Mouse (Mus musculus) liver, embryonic 16.5 days (tissue): ENCODE data around the gene Gtpbp8. TPM values are rescaled to one million over a fixed set of nuclear protein-coding genes. Genes with fewer than 3 reads are reported as not detected.

Source experiments
- ATAC-seq: fragments of 200-750 bp; cut with Nextera tagmentation; 2 replicates; pipeline ENCODE4 v1.8.0; 2017; ENCODE audit warnings: low read depth, mild to moderate bottlenecking, moderate number of reproducible peaks, moderate library complexity
- H3K27ac ChIP-seq: fragments of 300-500 bp; sonication (generic); 2 replicates; pipeline ENCODE4 v1.5.1; 2014; ENCODE audit warnings: mild to moderate bottlenecking, low read length
- H3K27me3 ChIP-seq: fragments of 300-500 bp; sonication (generic); 2 replicates; pipeline ENCODE4 v1.6.1; 2014; ENCODE audit warnings: low read depth, low read length, mixed read lengths; ENCODE audit not compliant: control insufficient read depth, insufficient read depth
- H3K36me3 ChIP-seq: fragments of 300-500 bp; sonication (generic); 2 replicates; pipeline ENCODE4 v1.6.1; 2014; ENCODE audit warnings: mild to moderate bottlenecking; ENCODE audit not compliant: control insufficient read depth, insufficient read depth
- H3K4me1 ChIP-seq: fragments of 300-500 bp; sonication (generic); 2 replicates; pipeline ENCODE4 v1.6.1; 2014; ENCODE audit warnings: low read depth, low read length, mixed read lengths; ENCODE audit not compliant: control insufficient read depth
- H3K4me2 ChIP-seq: fragments of 300-500 bp; sonication (generic); 2 replicates; pipeline ENCODE4 v1.6.1; 2014; ENCODE audit warnings: low read depth, low read length, mixed read lengths
- H3K4me3 ChIP-seq: fragments of 300-500 bp; sonication (generic); 2 replicates; pipeline ENCODE4 v1.5.1; 2014; ENCODE audit warnings: low read depth, mild to moderate bottlenecking, low read length
- H3K9ac ChIP-seq: fragments of 300-500 bp; sonication (generic); 2 replicates; pipeline ENCODE4 v1.6.1; 2014; ENCODE audit warnings: low read depth, low read length
- H3K9me3 ChIP-seq: fragments of 300-500 bp; sonication (generic); replicated peaks from 2 replicates; pipeline ENCODE4 v1.6.1; 2016; ENCODE audit warnings: low read length; ENCODE audit not compliant: control insufficient read depth
- WGBS: fragments of 180-500 bp; shearing (Covaris S2); extraction: QIAGEN DNeasy Blood & Tissue Kit; methylation state at CpG from one replicate; pipeline ENCODE4 v1.1.7; 2014; ENCODE audit not compliant: insufficient replicate concordance; 5-methylcytosine and 5-hydroxymethylcytosine counted together
- polyA plus RNA-seq: library from polyadenylated mRNA; unstranded; fragments of >200 nt; fragmentation: Nextera tagmentation; extraction: Ambion mirVana; gene quantifications from 2 replicates; pipeline ENCODE4 v1.2.1, GENCODE M21; 2015

Gene Gtpbp8
- polyA plus RNA-seq, 1 experiment from 2014 or later: 16.4 TPM

DNA sequence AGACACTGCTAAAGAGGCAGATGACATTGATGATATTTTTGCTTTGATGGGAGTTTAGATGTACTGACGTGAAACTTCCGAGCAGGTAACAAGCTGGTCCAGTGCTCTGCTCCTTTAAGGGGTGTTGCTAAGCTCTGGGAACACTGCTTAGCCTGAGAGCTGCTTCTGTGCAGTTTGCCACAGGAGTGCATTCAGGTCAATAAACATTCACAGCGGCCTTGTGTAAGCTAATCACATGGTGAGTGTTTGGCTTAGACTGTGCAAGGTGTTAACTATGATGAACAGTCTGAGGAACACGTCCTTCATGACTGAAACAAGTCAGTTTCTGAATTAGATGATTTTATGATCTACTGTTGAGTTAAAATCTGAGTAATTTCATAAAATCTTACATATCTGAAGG is 10.0 kb downstream of the Gtpbp8 start:
- H3K36me3 ChIP-seq: peaks cover 33% of the 10 kb centered on the region
- peak; percentile 83 for ATAC-seq
- no peaks in the 10 kb centered on the region for H3K27me3 ChIP-seq
- 73% methylated on average over 4 of the region's 4 CpGs for WGBS
- no peak overlapping the region for H3K4me2 ChIP-seq
- H3K9me3 ChIP-seq: no peaks in the 10 kb centered on the region
- no peak overlapping the region for H3K4me3 ChIP-seq
- no peaks in the 10 kb centered on the region for H3K4me1 ChIP-seq
- no peak overlapping the region for H3K9ac ChIP-seq
- H3K27ac ChIP-seq: no peak overlapping the region

DNA sequence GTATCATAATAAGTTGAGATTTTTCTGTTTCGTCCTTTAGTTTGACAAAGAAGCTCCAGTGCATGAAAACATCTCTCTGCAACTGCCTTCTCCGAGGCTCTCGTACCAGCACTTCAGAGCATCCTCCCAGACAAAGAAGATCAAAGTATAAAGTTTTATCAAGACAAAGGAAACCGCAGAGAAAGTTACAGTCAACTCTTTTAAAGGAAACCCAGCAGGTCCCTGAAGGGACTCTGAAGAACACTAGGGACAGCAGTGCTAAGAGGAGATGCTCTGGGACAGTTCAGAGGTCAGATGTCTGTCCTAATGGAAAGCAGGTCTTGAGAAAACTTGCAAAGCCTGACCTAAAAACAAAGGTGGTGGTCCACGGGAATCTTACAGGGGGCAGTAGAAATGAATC is 10.5 kb downstream of the Gtpbp8 start:
- WGBS: 81% methylated on average over 5 of the region's 5 CpGs
- Histone ChIP-seq H3K27me3 (no peaks in the 10 kb centered on the region), H3K36me3 (peaks cover 33% of the 10 kb centered on the region), H3K9ac (no peak overlapping the region), H3K9me3 (no peaks in the 10 kb centered on the region), H3K4me3 (no peak overlapping the region), H3K4me2 (no peak overlapping the region), H3K4me1 (no peaks in the 10 kb centered on the region), H3K27ac (no peak overlapping the region)
- no peak for ATAC-seq

DNA sequence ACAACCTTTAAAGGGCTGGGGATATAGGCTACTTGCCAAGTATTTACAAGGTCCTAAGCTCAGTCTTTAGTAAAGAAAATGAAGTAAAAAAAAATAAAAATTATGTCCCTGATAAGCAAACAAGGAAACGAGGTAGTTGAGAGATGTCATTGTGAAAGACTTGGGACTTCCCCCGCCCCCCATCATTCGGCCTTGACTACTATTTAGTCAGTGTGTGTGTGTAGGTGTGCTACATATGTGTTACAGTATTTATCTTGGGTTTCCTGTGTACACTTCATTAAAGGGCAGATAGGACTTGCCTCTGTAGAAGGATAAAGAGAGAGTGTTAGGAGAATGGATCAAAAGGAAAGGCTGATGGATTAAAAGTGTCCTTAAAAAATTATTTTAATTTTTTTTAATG is 12.1 kb downstream of the Gtpbp8 start:
- H3K27ac ChIP-seq: no peak overlapping the region
- H3K4me1 ChIP-seq: no peaks in the 10 kb centered on the region
- no peak overlapping the region for H3K9ac ChIP-seq
- no peak overlapping the region for H3K4me3 ChIP-seq
- 60% methylated on average over 3 of the region's 3 CpGs for WGBS
- no peak overlapping the region for H3K4me2 ChIP-seq
- no peaks in the 10 kb centered on the region for H3K9me3 ChIP-seq
- H3K36me3 ChIP-seq: peaks cover 40% of the 10 kb centered on the region
- no peaks in the 10 kb centered on the region for H3K27me3 ChIP-seq
- ATAC-seq: no peak

DNA sequence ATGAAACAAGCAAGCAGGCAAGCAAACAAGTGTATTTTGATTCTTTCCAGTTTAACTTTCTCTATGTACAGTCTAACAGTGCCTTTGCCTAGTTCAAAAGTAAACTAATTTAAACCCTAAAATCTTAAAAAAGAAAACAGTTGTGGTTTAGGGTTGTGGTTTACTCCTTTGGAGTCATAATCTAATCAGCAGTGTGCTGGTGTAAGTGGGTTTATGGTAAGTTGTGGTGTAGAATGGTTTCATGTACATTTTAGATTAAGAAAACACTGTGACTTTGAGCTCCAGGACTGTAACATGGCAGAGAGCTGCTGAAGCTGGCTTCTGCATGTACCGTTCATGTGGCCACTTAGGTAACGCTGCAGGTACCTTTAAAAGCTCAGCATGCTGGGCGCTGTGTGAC is 18.6 kb downstream of the Gtpbp8 start:
- Histone ChIP-seq H3K4me1 (peaks cover 27% of the 10 kb centered on the region), H3K9me3 (no peaks in the 10 kb centered on the region), H3K9ac (no peak overlapping the region), H3K36me3 (peaks cover 15% of the 10 kb centered on the region), H3K4me2 (no peak overlapping the region), H3K27ac (no peak overlapping the region), H3K4me3 (no peak overlapping the region), H3K27me3 (no peaks in the 10 kb centered on the region)
- 59% methylated on average over 3 of the region's 3 CpGs for WGBS
- ATAC-seq: no peak

DNA sequence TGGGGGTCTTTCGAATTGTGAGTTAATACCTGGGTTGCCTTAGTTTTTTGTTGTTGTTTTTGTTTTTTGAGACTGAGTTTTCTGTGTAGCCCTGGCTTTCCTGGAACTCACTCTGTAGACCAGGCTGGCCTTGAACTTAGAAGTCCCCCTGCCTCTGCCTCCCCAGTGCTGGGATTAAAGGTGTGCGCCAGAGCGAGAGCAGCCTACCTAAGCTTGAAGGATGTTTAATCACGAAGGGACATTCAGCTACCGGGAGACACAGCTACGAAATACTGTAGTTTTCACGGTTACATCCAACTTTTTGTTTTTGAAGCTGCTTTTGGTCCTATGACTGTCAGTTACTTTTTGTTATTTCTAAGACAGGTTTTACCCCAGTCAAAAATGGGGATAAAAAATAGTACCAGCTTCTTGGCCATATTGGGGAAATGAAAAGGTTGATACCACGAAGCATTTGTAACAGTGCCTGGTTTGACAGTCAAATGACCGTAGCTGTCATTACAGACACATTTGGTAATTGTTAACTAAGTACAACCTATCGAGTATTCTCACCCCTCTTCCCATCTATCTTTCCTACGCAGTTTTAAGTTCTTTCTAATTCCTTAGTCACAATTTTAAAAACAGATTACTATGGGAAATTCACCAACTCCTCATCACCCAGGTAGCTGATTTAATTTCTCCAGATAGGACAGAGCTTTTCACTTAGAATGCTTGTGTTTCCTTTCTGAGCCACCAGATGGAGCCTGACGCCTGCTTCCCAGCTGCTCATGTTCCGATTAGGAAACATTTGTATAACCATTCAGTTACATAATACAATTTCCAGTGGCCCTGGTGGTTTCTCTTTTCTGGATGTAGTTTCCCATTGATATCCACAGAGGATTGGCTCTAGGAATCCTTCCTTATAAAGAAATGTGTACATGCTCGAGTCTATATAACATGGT is 20.6 kb downstream of the Gtpbp8 start:
- Histone ChIP-seq H3K9me3 (no peaks in the 10 kb centered on the region), H3K9ac (peak overlapping the region; percentile 86), H3K27me3 (no peaks in the 10 kb centered on the region), H3K4me3 (peak overlapping the region; percentile 93), H3K4me2 (peak overlapping the region; percentile 93), H3K27ac (peak overlapping the region; percentile 82), H3K4me1 (peaks cover 27% of the 10 kb centered on the region), H3K36me3 (peaks cover 9% of the 10 kb centered on the region; the same call in 1 of the 2 replicates)
- no peak for ATAC-seq
- 27% methylated on average over 14 of the region's 14 CpGs for WGBS

DNA sequence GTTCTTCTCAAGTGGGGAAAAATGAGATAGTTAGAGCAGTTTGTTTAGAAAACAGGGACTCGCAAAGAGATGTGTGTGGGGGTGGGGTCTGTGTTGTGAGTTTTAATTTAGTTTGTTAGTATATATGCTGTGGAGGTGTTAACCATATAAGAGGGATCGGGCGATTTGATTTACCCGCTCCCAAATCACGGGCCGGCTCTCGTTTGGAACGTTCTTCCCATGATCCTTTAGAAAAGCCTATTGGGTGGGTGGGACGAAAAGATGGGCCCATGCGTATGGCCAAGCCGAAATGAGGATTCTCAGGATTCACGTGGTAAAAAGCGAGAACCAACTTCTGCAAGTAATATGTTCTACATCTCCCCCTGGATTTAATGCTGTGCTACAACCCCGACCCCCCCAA is 21.3 kb downstream of the Gtpbp8 start:
- H3K27ac ChIP-seq: peak overlapping the region; percentile 82
- H3K27me3 ChIP-seq: no peaks in the 10 kb centered on the region
- H3K4me3 ChIP-seq: peak overlapping the region; percentile 93
- no peak for ATAC-seq
- peak overlapping the region; percentile 93 for H3K4me2 ChIP-seq
- H3K36me3 ChIP-seq: peaks cover 6% of the 10 kb centered on the region; the same call in 1 of the 2 replicates
- 0% methylated on average over 14 of the region's 14 CpGs for WGBS
- H3K9me3 ChIP-seq: no peaks in the 10 kb centered on the region
- H3K4me1 ChIP-seq: peaks cover 27% of the 10 kb centered on the region
- H3K9ac ChIP-seq: peak overlapping the region; percentile 86

DNA sequence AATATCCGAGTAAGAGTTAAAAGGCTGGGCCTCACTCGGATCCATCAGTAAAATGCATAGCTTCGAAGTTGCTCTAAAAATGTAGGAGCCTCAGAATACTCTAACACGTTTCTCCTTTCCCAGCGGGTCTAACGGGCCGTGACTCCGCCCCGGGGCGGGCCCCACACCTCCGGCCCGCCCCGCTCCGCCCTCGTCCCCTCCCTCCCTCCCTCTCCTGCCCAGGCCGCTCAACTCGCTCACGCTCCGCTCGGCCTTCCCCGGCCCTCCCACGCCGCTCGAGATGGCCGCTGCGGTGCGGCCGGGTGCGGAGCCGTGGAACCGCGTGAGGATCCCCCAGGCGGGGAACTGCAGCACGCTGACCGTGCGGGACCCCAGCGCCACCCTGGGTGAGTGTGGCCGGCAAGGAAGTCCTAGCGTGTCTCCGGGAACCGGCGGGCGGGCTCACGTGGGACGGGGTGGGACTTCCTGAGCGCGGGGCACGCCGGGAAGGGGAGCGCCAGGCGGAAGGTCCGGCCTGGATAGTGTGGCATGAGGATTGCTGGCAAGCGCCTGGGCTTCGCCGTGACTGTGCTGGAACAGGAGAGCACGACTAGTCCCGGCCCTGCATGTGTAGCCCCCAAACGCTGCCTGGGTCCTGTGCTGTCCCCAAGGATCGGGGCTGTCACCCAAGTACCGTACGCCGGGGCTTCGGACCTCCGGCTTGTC is 21.9 kb downstream of the Gtpbp8 start, which contains the start of gene Nepro:
TSS of gene Nepro (plus strand) at position 219 of the 705 bp plus-strand sequence.
- peak; percentile 97 for ATAC-seq
- H3K4me3 ChIP-seq: peak within 1 kb of the TSS; percentile 93
- under 1% methylated on average over 62 of the region's 64 CpGs for WGBS

DNA sequence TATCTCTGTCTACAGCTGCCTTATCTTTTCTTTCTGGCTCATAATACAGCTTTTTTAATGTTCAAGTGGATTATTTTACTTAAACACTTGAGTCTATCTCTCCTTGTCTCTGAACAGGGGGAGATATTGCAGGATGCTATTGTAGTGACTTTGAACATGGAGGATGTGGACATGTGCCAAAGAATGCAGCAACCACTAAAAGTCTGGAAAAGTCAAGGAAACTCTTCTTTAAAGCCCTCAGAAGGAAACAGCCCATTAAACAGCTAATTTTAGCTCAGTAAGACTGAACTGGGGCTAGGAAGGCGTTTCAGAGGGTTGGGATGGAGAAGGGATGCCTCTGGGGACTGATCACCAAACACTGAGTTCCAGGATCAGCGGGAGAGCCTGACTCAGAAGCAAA is 23.5 kb downstream of the Gtpbp8 start:
- H3K36me3 ChIP-seq: no peaks in the 10 kb centered on the region
- H3K27ac ChIP-seq: no peak overlapping the region
- H3K4me2 ChIP-seq: no peak overlapping the region
- WGBS: 76% methylated on average over 2 of the region's 2 CpGs
- H3K9me3 ChIP-seq: no peaks in the 10 kb centered on the region
- H3K4me3 ChIP-seq: no peak overlapping the region
- peaks cover 27% of the 10 kb centered on the region for H3K4me1 ChIP-seq
- H3K9ac ChIP-seq: no peak overlapping the region
- no peak for ATAC-seq
- no peaks in the 10 kb centered on the region for H3K27me3 ChIP-seq

More for the DNA sequence above, 21.9 kb downstream of the Gtpbp8 start, which contains the start of gene Nepro:
- Histone ChIP-seq H3K9me3 (no peaks in the 10 kb centered on the region), H3K27me3 (no peaks in the 10 kb centered on the region), H3K36me3 (peaks cover 4% of the 10 kb centered on the region; the same call in 1 of the 2 replicates), H3K4me1 (peaks cover 27% of the 10 kb centered on the region), H3K4me2 (peak within 1 kb of the TSS; percentile 93), H3K9ac (peak within 1 kb of the TSS; percentile 86), H3K27ac (peak within 1 kb of the TSS; percentile 82)

DNA sequence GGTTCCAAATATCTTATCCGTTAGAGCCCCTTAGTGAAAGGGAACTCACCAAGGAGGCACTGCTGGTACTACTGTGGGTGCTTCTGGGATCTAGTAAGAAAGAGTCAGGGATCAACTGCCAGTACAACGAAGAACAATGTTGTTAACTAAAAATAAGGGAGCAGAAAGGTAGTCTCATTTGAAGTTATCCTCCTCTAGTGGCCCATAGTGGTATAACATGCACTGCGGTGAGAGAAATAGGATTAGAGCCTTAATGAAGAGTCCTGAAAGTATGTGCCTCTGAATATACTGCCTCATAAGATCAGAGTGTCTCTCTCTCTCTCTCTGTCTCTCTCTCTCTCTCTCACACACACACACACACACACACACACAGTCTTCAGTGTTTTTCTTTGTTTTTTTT is 25.6 kb downstream of the Gtpbp8 start:
- ATAC-seq: no peak

More for the DNA sequence above, 25.6 kb downstream of the Gtpbp8 start:
- WGBS: 65% methylated on average over 3 of the region's 3 CpGs
- Histone ChIP-seq H3K36me3 (no peaks in the 10 kb centered on the region), H3K4me2 (no peak overlapping the region), H3K4me3 (no peak overlapping the region), H3K27ac (no peak overlapping the region), H3K27me3 (no peaks in the 10 kb centered on the region), H3K4me1 (peaks cover 17% of the 10 kb centered on the region), H3K9me3 (no peaks in the 10 kb centered on the region), H3K9ac (no peak overlapping the region)
